Mouse (Mus musculus): Measurements from ENCODE around the gene Adprm.
"Not testable (repeated sequence)": the region's sequence is repeated elsewhere in the genome, so short reads cannot be mapped to it uniquely, and the experiment has no call there.

The Adprm gene

DNA sequence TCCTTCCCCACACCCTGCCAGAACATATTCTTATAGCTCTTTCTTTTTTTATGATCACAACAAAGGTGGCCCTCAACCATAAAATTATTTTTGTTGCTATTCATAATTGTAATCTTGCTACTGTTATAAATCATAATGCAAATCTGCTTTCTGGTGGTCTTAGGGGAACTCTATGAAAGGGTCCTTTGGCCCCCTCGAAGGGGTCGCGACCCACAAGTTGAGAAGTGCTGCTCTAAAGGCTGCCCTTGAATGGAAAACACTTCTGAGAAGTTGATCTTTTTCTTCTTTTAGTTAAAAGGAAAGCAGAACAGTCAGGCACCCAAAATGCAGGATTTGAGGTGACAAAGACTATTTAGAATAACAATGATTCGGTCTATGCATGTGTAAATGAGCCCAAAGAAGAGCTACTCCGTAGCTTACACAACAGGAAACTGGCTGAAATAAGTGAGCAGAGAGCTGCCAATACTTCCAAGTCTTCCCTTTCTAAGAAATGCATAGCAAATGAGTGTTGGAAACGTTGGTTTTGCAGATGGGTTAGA, 28.5 kb downstream of the Adprm start:
- DNase-seq (ENCODE audit: low spot score in 2 of 2): no peak

DNA sequence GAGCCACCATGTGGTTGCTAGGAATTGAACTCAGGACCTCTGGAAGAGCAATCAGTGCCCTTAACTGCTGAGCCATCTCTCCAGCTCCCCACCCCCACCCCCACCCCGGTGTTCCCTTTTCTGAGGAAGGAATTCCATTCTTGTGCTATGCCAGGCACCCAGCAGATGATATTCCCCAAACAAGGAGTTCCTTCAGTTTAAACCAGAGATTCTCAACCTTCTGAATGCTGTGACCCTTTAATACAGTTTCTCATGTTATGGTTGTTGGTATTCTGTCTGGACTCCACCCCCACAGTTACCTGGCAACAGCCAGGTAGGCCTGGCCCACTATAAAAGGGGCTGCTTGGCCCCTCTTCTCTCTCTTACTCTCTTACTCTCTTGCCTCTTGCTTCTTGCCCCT, 29.2 kb downstream of the Adprm start:
- DNase-seq (ENCODE audit: low spot score in 2 of 2): not testable (repeated sequence)

DNA sequence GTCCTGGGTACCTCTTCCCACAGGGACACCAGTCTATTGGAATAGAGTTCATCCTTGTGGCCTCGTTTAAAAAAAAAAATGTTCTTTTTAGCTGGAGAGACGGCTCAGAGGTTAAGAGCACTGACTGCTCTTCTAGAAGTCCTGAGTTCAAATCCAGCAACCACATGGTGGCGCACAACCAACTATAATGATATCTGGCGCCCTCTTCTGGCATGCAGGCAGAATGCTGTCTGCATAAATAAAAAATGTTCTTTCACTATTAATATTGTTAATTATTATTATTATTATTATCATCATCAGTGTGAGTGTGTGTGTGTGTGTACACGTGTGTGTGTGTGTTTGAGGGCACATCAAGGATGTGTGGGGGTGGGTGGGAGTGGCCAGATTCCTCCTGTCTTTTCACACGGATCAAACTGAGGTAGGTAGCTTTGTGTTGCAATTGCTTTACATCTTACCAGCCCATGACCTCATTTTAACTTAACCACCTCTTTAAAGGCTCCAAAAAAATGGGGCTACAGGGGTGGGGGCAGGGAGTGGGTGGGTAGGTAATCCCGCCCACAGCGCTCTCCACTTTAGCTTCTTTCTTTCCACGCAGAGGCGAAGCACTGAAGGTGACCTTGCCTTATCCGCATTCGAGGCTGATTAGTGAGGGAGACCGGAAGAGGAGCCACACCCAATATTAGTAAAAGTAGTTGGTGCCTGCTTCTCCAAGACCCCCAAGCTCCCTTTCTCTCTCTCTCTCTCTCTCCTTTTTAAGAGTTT, 29.9 kb downstream of the Adprm start:
- no peak for DNase-seq (ENCODE audit: low spot score in 2 of 2)

DNA sequence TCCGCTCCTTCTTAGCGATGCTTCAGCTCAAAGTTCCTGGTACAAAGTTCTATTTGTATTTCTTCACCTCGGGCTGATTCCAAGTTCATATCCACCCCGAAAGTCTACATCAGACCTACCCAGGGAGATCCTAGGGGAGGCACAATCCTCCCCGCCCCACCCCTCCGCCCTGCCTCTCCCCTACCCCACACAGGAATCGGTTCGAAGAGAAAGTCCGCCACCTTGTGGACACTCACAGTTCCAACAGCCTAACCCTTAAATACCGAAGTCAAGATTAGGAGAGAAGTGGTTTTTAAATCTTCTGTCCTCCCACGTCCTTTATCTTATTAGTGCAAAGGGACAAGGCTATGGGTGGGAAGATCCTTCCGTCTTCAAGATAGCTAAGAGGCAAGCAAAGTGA, 31.4 kb downstream of the Adprm start:
- DNase-seq (ENCODE audit: low spot score in 2 of 2): peak; percentile 14 to 27

DNA sequence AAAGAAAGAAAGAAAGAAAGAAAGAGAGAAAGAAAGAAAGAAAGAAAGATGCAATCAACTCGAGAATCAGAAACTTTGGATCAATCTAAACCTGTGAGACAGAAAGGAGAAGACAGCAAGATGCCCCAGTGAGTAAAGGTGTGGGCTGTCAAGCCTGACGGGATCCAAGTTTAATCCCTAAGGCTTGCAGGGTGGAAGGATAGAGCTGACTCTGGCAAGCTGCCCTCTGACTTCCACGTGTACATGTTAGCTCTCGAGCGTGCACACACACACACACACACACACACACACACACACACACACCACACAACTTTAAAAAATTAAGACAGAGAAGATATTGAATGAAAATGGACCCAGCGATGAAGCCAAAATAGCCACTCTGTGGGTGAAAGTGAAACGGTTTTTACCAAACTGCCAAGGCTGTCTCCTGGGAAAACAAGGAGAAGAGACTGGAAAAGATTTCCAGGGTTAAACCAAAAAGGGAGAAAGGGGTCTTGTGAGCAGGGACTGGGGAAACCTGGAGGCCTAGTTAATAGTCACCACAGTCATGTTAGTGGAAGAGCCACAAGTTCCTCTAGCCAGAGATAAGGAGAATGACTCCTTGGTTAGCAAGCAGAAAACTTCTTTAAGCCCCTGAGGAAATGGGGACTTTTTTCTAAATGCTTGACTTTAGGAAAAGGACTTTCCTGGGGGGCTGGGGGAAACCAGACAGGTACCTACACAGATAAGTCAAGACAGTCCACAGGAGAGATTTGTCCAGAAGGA, 32.5 kb downstream of the Adprm start:
- no peak for DNase-seq (ENCODE audit: low spot score in 2 of 2)

DNA sequence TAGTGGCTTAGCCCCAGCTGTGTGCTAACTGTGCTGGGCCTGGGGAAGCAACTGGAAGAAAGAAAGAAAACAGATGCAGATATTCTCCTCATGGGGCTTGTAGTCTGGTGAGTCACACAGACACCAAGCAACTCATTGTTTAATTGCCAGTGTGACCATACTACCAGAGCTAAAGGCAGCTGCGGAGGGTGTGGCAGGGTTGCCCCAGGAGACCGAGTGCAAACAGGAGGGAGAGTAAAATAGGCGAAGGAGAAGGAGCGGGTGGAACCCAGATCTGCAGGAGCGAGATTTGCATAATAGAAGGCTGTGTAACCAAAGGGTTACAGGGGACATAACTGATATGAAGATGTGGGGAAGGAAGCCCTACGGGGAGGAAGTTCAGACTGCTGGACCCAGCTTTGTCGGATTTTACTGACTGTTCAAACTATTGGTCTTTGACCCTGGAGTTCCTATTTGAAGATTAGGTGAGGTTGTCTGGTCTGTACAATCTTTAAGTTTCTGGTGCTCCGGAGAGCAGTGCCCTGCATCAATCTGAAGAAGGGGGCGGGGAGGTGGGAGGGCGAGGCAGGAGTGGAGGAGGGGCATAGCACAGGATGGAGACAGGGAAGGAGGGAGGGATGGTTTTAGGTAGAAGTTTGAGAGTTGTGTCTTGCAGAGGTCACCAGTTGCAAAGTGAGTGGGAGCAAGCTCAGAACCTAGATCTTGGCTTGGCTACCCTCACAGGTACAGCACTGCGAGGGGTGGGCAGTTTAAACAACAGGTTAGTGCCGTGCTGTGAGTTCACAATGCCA, 34.4 kb downstream of the Adprm start:
- no peak for DNase-seq (ENCODE audit: low spot score in 2 of 2)

DNA sequence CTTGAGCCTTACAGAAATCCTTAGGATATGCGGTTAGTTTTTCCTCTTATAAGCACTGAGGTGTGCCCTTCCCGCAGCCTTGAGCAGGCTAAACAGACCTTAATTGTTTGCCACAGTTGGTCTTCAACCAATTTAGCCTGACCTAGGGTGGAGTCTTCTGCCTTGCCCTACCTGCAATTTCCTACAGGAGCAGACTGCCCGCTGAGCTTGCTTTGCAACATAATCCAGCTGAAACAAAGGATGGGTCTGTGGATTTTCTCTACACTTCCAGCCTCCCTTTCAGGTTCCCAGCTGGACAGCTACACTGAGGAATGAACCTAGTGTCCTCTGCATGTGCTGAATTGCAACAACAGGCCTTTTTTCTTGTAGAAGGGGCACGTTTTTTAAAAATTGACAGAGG, 40.8 kb downstream of the Adprm start:
- DNase-seq (ENCODE audit: low spot score in 2 of 2): no peak

DNA sequence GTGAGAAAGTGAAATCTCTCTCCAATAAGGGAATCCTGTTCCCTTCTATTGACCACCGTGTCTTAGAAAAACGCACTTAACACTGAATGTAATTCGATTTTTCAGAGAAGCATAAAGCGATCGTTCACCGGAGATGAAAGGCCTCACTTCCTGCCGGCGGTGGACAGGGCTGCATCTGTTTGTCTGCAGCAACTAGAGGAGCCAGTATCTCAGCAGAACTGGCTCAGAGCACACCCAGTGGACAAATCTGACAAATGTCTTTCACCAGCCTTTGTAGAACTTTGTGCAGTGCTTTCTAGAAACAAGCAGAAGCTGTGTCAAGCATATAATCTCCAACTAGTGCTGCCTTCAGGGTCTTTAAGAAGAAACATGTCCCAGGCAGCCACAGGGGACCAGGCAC, 42.0 kb downstream of the Adprm start:
- DNase-seq (ENCODE audit: low spot score in 2 of 2): no peak

DNA sequence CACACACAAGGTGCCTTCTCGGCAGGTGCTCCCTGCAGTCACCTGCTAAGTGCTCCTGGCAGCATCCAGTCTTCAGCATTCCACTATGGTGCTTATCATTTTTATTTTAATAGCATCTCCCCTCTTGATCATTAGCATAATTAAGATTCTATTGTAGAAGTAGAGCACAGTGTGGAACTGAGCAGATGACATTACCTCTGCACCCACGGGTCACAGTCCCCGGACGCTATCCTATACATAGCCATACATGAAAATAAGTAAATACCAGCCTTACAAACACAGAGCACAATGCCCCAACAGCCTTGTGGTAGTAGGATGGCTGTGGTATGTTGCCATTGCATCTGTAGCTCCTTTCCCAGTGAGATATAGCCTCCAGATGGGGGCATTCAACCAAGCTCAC, 43.9 kb downstream of the Adprm start:
- no peak for DNase-seq (ENCODE audit: low spot score in 2 of 2)

DNA sequence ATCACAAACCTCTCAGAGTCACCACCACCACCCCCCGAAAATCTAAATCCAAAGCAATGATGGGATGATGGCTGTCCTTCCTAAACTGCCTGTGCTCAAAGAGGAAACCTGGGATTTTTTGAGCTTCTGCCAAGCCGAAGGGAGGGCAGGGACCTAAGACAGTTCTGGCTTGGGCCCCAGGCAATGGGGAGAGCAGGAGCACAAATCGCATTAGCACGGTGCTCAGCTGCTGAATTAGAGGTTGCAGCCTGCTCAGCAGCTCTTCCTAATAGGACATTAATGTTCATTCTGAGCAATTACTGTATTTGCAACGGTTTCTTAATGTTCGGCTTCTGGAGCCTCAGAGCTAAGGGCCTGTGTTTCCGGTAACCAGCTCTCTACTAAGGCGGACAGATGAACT, 44.4 kb downstream of the Adprm start:
- DNase-seq (ENCODE audit: low spot score in 2 of 2): no peak

DNA sequence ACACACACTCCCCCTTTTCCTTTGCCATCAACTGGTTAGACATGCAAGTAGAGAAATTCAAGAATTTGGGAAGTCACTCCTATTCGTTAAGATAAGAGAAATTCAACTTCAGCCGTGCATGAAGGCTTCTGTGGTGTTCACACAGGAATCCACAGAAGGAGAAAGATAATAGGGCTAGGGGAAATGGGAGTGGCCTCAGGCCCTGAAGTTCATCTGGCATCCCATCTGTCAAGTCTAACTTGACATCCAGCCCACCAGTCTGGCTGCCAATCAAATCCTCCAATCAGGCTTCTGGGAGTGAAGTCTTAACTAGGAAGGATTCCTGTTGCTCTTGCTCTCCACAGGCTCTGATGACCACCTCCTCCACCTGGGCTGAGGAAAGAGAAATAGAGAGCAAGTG, 49.5 kb downstream of the Adprm start:
- DNase-seq (ENCODE audit: low spot score in 2 of 2): no peak

DNA sequence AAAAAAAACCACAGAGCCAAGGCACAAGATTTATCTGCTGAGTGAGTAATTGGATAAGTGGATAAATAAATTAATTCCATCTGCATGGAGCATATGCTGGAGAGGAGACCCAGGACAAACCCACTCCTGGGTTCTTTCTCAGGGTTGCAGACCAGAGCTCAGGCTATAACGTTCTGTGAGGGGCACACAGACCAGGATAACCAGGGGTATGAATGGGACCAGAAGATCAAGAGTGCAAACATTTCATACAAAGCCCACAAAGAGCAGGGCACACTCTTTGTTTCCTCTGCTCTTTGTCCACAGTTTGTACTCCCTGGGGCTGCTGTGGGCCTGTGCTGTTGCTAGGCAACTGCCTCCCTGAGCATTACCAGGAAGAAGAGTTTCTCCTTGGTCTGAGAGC, 50.7 kb downstream of the Adprm start:
- DNase-seq (ENCODE audit: low spot score in 2 of 2): no peak

DNA sequence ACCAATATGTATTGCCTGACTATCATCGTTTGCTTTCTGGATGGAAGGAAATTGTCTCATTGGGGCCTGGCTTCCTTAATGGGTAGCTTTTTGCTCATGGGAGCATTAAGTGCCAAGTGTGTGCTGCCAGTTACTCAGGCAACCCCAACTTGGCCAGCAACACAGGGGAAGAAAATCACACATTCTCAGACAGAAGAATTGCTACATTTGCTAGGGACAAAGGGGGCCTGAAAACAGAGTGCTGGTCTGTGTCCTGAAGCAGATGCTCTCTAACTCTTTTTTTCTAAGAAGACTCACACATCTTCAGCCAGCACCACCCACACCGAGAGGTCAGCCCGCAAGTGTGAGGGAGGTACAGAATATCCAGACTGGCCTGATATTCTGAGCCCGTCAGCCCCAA, 51.7 kb downstream of the Adprm start:
- no peak for DNase-seq (ENCODE audit: low spot score in 2 of 2)

DNA sequence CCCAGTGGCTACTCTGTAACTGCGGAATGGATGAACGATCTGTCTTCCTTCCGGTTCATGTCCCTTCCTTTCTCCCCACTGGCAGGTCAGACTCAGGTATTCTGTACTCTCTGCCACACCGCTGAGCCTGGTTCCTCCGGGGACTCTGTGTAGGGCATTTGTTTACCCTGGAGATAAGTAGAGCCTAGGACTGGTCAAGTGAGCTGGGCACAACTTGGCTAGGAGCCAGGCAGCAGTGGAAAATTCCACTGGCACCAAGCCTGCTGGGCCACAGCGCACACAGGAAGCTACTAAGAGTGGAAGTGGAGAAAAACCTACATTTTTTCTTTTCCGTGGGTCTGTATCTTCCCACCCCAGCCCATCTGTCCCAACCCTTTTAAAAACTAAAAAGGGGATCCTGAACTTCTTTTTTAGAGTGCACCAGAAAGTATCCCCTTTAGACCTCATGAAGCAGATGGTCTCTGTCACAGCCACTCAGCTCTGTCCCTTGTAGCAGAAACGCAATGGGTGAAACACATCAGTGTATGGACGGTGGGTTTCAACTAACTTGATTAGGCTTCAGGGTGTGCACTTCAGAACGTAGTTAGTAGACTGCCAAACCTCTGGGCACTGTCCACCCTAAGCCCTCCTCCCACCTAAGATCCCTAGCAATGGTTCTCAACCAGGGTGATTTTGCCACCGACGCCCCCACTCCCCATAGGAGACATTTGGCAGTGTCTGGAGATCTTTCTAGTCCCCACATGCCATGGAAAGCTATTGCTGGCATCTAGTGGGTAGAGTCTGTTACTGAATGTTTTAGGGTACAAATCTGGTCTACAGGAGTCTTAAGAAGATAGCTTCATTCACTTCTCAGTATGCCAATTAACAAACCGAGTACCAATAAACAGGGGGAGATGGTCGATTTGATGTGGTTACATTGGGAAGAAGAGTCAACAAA, 53.7 kb downstream of the Adprm start:
- peak in 1 of 2 experiments; percentile 34 for DNase-seq (ENCODE audit: low spot score in 2 of 2)

DNA sequence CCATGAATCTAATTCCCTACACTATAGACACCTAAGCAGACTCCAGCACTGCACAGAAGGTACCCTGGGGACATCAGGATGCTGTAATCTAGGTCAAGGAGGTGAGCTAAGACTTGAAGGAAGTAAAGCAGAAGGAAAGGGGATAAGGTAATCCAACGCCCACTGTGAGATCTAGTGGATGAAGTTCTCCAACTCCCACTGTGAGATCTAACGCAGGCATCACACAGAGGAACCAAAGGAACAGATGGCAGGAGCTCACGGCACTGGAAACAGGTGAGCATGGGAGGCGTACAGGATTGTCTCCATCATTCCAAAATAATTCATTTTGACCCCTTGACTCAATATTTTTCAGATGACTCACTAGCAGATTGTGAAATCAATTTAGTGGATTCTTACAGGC, 55.9 kb downstream of the Adprm start:
- DNase-seq (ENCODE audit: low spot score in 2 of 2): no peak

DNA sequence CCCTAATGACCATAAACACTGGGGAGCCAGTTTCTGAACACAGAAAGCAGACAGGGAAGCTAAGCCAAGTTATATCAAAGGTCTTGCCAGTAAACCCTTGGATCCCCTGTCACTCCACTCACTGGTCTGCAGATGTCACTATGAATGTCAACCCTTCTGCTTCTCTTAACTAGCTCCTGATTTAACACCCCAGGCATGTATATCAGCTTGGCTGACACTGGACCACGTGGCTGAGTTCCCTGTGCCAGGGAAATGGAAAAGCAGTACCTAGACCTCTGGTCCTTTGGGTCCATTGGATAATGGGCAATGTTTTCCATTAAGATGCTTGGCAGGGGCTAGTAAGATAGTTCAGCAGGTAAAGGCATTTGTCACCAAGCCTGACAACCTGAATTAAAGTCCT, 58.7 kb downstream of the Adprm start:
- DNase-seq (ENCODE audit: low spot score in 2 of 2): no peak

DNA sequence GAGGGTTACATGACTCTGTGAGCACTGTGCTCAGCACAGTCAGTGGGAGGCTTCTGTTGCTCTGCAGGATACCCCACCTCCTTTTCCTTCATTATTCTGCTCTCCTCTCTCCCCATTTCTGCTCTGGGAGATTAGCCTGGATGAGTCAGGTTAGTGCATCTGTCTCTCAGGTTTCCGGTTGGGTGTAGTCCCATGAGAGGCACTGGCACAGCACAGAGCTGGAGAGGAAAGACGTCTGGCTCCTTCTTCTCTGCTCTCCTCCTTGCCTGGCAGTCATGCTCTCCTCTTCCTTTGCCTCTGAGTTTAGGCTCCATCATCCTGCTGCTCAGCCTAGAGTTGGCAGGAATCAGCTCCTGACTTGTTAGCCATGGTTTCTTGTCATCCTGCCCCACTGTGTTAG, 60.2 kb downstream of the Adprm start:
- DNase-seq (ENCODE audit: low spot score in 2 of 2): no peak
